Mouse (Mus musculus) adrenal gland, postnatal 36 days (tissue): Measurements from ENCODE around the gene Daglb. TPM values are rescaled to one million over a fixed set of nuclear protein-coding genes. Genes with fewer than 3 reads are reported as not detected.
A peak's percentile ranks its signal among the peaks of the same experiment; 100 is the strongest.
"Not testable (repeated sequence)": the region's sequence is repeated elsewhere in the genome, so short reads cannot be mapped to it uniquely, and the experiment has no call there.

Source experiments
- DNase-seq, 2 experiments: peaks; one replicate each; pipeline ENCODE4 v3.0.0; 2021; ENCODE audit warnings: mixed read lengths in 1 of 2
- total RNA-seq, 2 experiments: library from RNA; stranded (reverse); gene quantifications; 2 replicates each; pipeline ENCODE4 v1.2.3; 2021

Daglb gene
- total RNA-seq, 2 experiments from 2014 or later: 14.4 to 20.7 TPM

GRCm38 (mm10) chr5:143517436-143517835 lies 53.1 kb downstream of the Daglb start:
- DNase-seq: no peak

GRCm38 (mm10) chr5:143518045-143518591 lies 53.7 kb downstream of the Daglb start:
- DNase-seq: peak; percentile 36 to 38

GRCm38 (mm10) chr5:143520415-143520814 lies 56.0 kb downstream of the Daglb start:
- DNase-seq: no peak

GRCm38 (mm10) chr5:143522882-143523281 lies 58.5 kb downstream of the Daglb start:
- no peak for DNase-seq

GRCm38 (mm10) chr5:143525454-143526225 lies 61.3 kb downstream of the Daglb start:
- no peak for DNase-seq

- peak in 1 of 2 experiments; percentile 28 for DNase-seq
Observed at GRCm38 (mm10) chr5:143526698-143527331, 62.4 kb downstream of the Daglb start.

- DNase-seq: peak; percentile 98 to 99
Observed at GRCm38 (mm10) chr5:143527486-143528307, 63.3 kb downstream of the Daglb start, which contains the start of gene Rac1. TSS of gene Rac1 (minus strand) at chr5:143528036.

GRCm38 (mm10) chr5:143528308-143528683 lies 63.9 kb downstream of the Daglb start:
- peak in 1 of 2 experiments; percentile 14 for DNase-seq

GRCm38 (mm10) chr5:143530715-143531114 lies 66.3 kb downstream of the Daglb start:
- DNase-seq: no peak

- no peak for DNase-seq
Observed at GRCm38 (mm10) chr5:143534922-143535321, 70.5 kb downstream of the Daglb start.

GRCm38 (mm10) chr5:143537022-143537421 lies 72.6 kb downstream of the Daglb start:
- no peak for DNase-seq

- no peak for DNase-seq
Observed at GRCm38 (mm10) chr5:143539111-143539510, 74.7 kb downstream of the Daglb start.

GRCm38 (mm10) chr5:143547384-143547783 lies 83.0 kb downstream of the Daglb start:
- DNase-seq: peak; percentile 80 to 86

- DNase-seq: no peak
Observed at GRCm38 (mm10) chr5:143547866-143548265, 83.5 kb downstream of the Daglb start.

- peak; percentile 95 to 96 for DNase-seq
Observed at GRCm38 (mm10) chr5:143548401-143548846, 84.0 kb downstream of the Daglb start.

GRCm38 (mm10) chr5:143548922-143549321 lies 84.5 kb downstream of the Daglb start:
- not testable (repeated sequence) for DNase-seq

GRCm38 (mm10) chr5:143552911-143553310 lies 88.5 kb downstream of the Daglb start:
- no peak for DNase-seq

- DNase-seq: no peak
Observed at GRCm38 (mm10) chr5:143555233-143555632, 90.8 kb downstream of the Daglb start.
